Mouse (Mus musculus): ENCODE measurements around the gene Lin7a. TPM values are rescaled to one million over a fixed set of nuclear protein-coding genes. Genes with fewer than 3 reads are reported as not detected.

Gene Lin7a
- polyA plus RNA-seq, 1 experiment, result 0.19 TPM

DNA sequence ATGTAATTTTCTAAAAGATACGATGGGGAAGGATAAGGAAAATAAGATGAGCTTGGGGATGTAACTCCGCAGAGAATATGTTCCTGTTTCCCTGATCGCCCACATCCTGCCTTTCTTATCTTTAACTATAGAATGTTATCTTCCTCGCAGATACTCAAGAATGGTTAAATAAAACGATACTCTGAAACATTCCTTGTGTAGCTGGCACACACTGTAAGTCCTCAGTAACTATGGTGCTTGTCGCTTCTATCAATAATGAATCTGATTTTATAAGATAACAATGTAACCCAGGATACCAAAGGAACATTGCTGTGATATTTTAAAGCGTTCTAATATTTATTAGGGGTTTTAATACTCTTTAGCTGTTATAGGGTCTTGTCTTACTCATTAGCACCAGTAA is 22.4 kb upstream of the Lin7a start:
- Histone ChIP-seq H3K27me3 (ENCODE audit: control insufficient read depth, insufficient read depth, insufficient read length) (no peaks in the 10 kb centered on the region), H3K36me3 (ENCODE audit: control insufficient read depth, insufficient read depth) (no peaks in the 10 kb centered on the region), H3K79me2 (ENCODE audit: control insufficient read depth, insufficient read depth) (no peaks in the 10 kb centered on the region), H3ac (ENCODE audit: control insufficient read depth, insufficient read length, low read depth) (no peak overlapping the region), H3K4me3 (ENCODE audit: insufficient read depth, poor library complexity, severe bottlenecking) (no peak overlapping the region), H3K79me3 (ENCODE audit: low read depth) (no peaks in the 10 kb centered on the region)
- no peak for TF ChIP-seq USF1 (IDR thresholded peaks at IDR 0.05; ENCODE audit: low read depth)
- TF ChIP-seq FOSL1 (IDR thresholded peaks at IDR 0.05; ENCODE audit: insufficient read depth, low read length, poor library complexity, severe bottlenecking), result no peak
- no peak for TF ChIP-seq CEBPB (IDR thresholded peaks at IDR 0.05; ENCODE audit: low read depth)
- TF ChIP-seq MAX (IDR thresholded peaks at IDR 0.05), result no peak
- no peak for TF ChIP-seq CTCF (IDR thresholded peaks at IDR 0.05; ENCODE audit: control insufficient read depth, insufficient read depth, insufficient read length)
- no peak for TF ChIP-seq MYOG (IDR thresholded peaks at IDR 0.05; ENCODE audit: control insufficient read depth, extremely low read depth, insufficient read length)
- TF ChIP-seq MYOD1 (IDR thresholded peaks at IDR 0.05; ENCODE audit: control insufficient read depth, insufficient read length, low read depth), result no peak

DNA sequence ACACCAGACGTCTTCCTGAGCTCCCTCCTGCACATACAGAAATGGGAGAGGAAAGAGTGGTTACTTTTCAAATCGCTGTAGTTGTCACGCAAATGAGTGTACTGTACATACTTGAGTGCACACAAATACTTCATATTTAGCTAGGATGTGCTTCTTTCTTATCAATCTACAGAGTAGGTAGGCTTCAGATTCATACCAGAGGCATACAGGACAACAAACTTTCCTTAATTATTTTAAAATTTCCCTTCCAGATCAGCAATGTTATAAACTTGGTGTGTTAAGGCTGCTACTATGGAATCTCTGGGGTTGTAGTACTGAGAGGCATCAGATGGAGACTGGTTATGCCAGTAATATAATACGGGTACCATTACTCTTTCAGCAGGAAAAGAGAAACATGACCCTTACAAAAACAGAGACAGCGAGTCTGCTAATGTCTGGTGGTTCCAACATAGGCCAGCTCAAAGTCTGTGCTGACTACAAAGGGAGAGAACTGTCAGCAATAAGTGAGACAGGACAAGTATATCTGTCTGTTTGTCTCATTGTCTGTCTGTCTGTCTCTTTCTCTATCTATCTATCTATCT is 21.8 kb upstream of the Lin7a start:
- Histone ChIP-seq H3ac (ENCODE audit: control insufficient read depth, insufficient read length, low read depth) (no peak overlapping the region), H3K36me3 (ENCODE audit: control insufficient read depth, insufficient read depth) (no peaks in the 10 kb centered on the region), H3K27me3 (ENCODE audit: control insufficient read depth, insufficient read depth, insufficient read length) (no peaks in the 10 kb centered on the region), H3K79me3 (ENCODE audit: low read depth) (no peaks in the 10 kb centered on the region), H3K4me3 (ENCODE audit: insufficient read depth, poor library complexity, severe bottlenecking) (no peak overlapping the region), H3K79me2 (ENCODE audit: control insufficient read depth, insufficient read depth) (no peaks in the 10 kb centered on the region)
- no peak for TF ChIP-seq CTCF (IDR thresholded peaks at IDR 0.05; ENCODE audit: control insufficient read depth, insufficient read depth, insufficient read length)
- no peak for TF ChIP-seq MAX (IDR thresholded peaks at IDR 0.05)
- no peak for TF ChIP-seq USF1 (IDR thresholded peaks at IDR 0.05; ENCODE audit: low read depth)
- no peak for TF ChIP-seq CEBPB (IDR thresholded peaks at IDR 0.05; ENCODE audit: low read depth)

DNA sequence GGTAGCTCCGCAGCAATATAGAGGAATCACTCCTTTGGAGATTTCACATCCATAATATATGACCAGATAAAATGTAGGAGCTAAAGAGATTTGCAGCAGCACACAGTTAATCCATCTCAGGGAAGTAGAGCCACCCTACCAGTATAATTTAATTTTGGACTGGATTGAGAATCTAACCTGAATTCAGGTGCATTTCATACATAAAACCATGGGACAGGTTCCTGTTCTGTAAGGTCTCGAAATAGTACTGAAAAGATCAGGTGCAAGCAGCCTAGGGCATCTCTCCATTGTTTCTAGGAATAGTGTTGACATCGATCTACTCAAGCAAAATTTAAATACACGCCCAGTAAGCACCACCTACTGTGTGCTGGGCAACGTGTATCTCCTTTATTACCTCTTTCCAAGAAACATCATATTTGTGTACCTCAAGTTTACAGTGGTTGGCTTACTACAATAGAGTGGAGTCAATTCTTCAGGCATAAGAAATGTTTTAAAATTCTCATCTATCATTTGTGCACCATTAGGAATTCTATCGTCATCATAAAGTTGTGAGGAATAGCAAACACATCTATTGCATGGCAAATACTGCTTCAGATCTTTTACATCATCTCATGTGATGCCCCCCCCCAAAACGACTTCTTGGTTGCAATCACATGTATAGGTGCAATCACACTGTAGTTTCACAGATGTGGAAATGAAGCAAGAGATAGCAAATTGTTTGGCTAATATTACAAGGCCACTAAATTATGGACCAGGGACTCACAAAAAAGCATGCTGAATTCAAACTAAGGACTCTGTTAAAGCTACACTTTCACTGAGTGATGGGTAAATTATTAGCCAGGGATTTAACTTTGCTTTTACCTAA is 20.9 kb upstream of the Lin7a start:
- no peak overlapping the region for H3K4me3 ChIP-seq (ENCODE audit: insufficient read depth, poor library complexity, severe bottlenecking)
- no peaks in the 10 kb centered on the region for H3K79me2 ChIP-seq (ENCODE audit: control insufficient read depth, insufficient read depth)
- H3K79me3 ChIP-seq (ENCODE audit: low read depth), result no peaks in the 10 kb centered on the region
- H3K36me3 ChIP-seq (ENCODE audit: control insufficient read depth, insufficient read depth), result no peaks in the 10 kb centered on the region
- no peak overlapping the region for H3ac ChIP-seq (ENCODE audit: control insufficient read depth, insufficient read length, low read depth)
- TF ChIP-seq CTCF (IDR thresholded peaks at IDR 0.05; ENCODE audit: control insufficient read depth, insufficient read depth, insufficient read length) (no peak), MYOD1 (IDR thresholded peaks at IDR 0.05; ENCODE audit: control insufficient read depth, insufficient read length, low read depth) (no peak), MYOG (IDR thresholded peaks at IDR 0.05; ENCODE audit: control insufficient read depth, extremely low read depth, insufficient read length) (no peak), USF1 (IDR thresholded peaks at IDR 0.05; ENCODE audit: low read depth) (no peak)
- no peaks in the 10 kb centered on the region for H3K27me3 ChIP-seq (ENCODE audit: control insufficient read depth, insufficient read depth, insufficient read length)

DNA sequence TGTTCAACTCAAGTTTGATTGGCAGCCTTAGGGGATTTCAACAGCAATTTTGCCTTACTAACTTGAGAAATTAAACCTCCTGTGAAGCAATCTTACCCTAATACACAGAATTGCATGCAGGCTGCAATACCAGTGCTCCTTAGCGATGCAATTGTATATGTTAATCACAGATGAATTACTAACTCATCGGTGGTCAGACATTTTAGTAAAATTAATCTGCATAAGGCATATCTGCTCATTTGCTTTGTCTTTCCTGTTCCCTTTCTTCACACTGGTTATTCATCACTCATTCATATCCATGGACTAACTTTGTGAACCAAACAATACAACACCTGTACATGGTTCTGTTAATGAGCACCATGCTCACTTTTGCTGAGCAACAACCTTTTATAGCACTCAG is 20.2 kb upstream of the Lin7a start:
- no peak overlapping the region for H3K4me3 ChIP-seq (ENCODE audit: insufficient read depth, poor library complexity, severe bottlenecking)
- no peaks in the 10 kb centered on the region for H3K79me3 ChIP-seq (ENCODE audit: low read depth)
- no peaks in the 10 kb centered on the region for H3K79me2 ChIP-seq (ENCODE audit: control insufficient read depth, insufficient read depth)
- no peaks in the 10 kb centered on the region for H3K36me3 ChIP-seq (ENCODE audit: control insufficient read depth, insufficient read depth)
- no peaks in the 10 kb centered on the region for H3K27me3 ChIP-seq (ENCODE audit: control insufficient read depth, insufficient read depth, insufficient read length)
- no peak overlapping the region for H3ac ChIP-seq (ENCODE audit: control insufficient read depth, insufficient read length, low read depth)
- no peak for TF ChIP-seq FOSL1 (IDR thresholded peaks at IDR 0.05; ENCODE audit: insufficient read depth, low read length, poor library complexity, severe bottlenecking)
- TF ChIP-seq MAX (IDR thresholded peaks at IDR 0.05), result no peak
- TF ChIP-seq USF1 (IDR thresholded peaks at IDR 0.05; ENCODE audit: low read depth), result no peak
- no peak for TF ChIP-seq MYOG (IDR thresholded peaks at IDR 0.05; ENCODE audit: control insufficient read depth, extremely low read depth, insufficient read length)
- no peak for TF ChIP-seq CTCF (IDR thresholded peaks at IDR 0.05; ENCODE audit: control insufficient read depth, insufficient read depth, insufficient read length)
- TF ChIP-seq MYOD1 (IDR thresholded peaks at IDR 0.05; ENCODE audit: control insufficient read depth, insufficient read length, low read depth), result no peak

DNA sequence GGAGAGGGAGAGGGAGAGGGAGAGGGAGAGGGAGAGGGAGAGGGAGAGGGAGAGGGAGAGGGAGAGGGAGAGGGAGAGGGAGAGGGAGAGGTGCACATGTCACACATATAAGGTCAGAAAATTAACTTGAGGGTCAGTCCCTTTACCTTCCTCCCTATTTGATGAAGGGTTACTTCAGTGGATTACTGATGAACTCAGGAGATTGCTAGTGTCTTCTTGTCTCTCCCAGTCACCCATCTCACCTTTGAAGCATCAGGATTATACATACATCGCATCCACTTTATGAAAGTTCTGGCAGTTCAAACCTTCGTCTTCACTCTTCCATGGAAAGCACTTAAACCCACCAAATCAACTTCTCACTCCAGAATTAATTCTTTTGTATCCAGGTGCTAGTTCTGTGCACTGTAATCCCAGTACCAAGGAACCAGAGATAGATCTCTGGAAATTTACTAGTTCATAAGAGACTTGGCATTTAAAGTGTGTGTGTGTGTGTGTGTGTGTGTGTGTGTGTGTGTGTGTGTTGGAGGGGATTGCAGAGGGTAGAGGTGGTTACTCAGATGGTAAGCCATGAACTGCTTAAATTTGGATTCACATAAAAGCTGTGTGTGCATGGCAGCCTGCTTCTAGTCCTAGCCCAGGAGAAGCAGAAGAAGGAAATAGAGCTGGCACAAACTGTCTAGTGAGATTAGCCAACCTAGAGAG is 19.5 kb upstream of the Lin7a start:
- Histone ChIP-seq H3K4me3 (ENCODE audit: insufficient read depth, poor library complexity, severe bottlenecking) (no peak overlapping the region), H3K36me3 (ENCODE audit: control insufficient read depth, insufficient read depth) (no peaks in the 10 kb centered on the region), H3K27me3 (ENCODE audit: control insufficient read depth, insufficient read depth, insufficient read length) (no peaks in the 10 kb centered on the region), H3K79me2 (ENCODE audit: control insufficient read depth, insufficient read depth) (no peaks in the 10 kb centered on the region), H3K79me3 (ENCODE audit: low read depth) (no peaks in the 10 kb centered on the region), H3ac (ENCODE audit: control insufficient read depth, insufficient read length, low read depth) (no peak overlapping the region)
- TF ChIP-seq FOSL1 (IDR thresholded peaks at IDR 0.05; ENCODE audit: insufficient read depth, low read length, poor library complexity, severe bottlenecking) (no peak), MYOG (IDR thresholded peaks at IDR 0.05; ENCODE audit: control insufficient read depth, extremely low read depth, insufficient read length) (no peak), MYOD1 (IDR thresholded peaks at IDR 0.05; ENCODE audit: control insufficient read depth, insufficient read length, low read depth) (no peak), CEBPB (IDR thresholded peaks at IDR 0.05; ENCODE audit: low read depth) (no peak), CTCF (IDR thresholded peaks at IDR 0.05; ENCODE audit: control insufficient read depth, insufficient read depth, insufficient read length) (no peak), USF1 (IDR thresholded peaks at IDR 0.05; ENCODE audit: low read depth) (no peak), MAX (IDR thresholded peaks at IDR 0.05) (no peak)

Measured in C2C12 (cell line).